Mouse (Mus musculus) mesoderm, embryonic 11.5 days (tissue): ENCODE measurements around the gene Mcrip1.
"Not testable (repeated sequence)": the region's sequence is repeated elsewhere in the genome, so short reads cannot be mapped to it uniquely, and the experiment has no call there.

ENCODE experiments used
- DNase-seq: peaks from one replicate; pipeline ENCODE4 v3.0.0-alpha.2; 2012; ENCODE audit warnings: low read depth, low spot score

The Mcrip1 gene

GRCm38 (mm10) chr11:120514262-120514661 is 35.3 kb downstream of the Mcrip1 start:
- not testable (repeated sequence) for DNase-seq

DNA sequence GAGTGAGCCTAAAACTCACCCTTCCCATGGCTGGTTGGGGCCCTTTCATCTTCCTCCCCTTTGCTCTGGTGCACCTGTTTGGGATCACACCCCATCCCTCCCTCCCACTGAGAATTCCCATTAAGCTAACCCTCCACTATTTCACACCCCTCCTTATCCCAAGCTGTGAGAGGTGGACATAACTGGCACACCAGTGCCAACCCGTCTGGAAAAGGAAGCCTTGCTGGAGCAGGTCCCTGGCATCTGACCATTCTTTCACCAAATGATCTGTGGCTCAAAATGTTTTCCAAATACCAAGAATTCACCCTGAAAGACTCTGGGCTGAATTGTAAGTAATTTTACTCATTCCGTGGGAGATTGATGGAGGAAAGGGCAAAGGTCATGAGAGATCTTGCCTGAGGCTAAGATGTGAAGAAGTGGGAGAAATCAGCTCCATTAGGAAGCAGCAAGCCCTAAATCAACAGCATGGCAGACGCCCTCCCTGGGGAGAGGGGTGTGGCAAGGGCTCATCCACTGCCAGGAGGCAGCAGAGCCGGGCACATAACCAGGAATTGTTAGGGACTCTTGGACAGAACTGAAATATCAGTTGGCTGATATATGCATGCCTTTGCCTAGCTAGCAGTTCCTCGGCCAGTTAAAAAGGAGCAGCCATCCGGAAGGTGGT is 36.6 kb downstream of the Mcrip1 start:
- DNase-seq, result peak; percentile 83

GRCm38 (mm10) chr11:120510375-120511030 is 39.0 kb downstream of the Mcrip1 start:
- peak; percentile 26 for DNase-seq

DNA sequence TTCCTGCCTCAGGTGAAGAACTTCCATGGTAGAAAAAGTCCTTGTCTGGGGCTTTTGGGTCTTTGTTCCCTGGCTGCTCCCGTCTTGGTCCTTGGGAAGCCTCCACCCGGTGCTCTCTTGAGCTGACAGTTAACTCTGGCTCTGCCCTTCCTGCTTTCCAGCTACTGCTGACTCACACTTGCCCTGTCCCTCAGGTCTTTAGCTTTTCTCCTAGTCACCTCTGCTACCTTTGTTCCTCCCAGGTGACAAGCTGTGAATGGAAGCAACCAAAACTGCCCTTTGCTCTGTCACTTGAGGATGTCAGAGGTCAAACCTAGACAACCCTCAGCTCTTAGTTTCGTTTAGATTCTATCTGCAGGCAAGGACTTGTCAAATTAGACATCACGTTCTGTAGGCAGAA is 39.6 kb downstream of the Mcrip1 start:
- no peak for DNase-seq

GRCm38 (mm10) chr11:120508290-120508870 is 41.1 kb downstream of the Mcrip1 start:
- no peak for DNase-seq

GRCm38 (mm10) chr11:120507611-120508289 is 41.8 kb downstream of the Mcrip1 start:
- no peak for DNase-seq

DNA sequence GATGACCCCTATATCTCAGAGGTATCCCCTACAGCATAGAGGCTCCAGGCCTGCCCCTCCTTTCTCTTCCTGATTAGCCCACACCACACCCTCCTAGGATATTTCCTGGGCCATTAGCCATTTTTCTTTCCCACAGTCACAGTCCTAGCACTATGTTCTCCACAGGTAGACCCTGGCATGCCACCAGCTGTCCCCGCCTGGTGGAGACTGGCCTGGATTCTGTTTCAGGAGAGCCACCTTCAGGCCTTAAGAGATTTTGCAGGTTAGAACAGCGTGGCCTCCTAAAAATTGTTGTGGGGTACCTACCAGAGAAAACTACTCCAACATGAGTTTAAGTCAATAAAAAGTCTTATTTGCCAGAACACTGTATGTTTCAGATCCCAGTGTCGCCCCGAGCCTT is 42.6 kb downstream of the Mcrip1 start:
- DNase-seq, result no peak

DNA sequence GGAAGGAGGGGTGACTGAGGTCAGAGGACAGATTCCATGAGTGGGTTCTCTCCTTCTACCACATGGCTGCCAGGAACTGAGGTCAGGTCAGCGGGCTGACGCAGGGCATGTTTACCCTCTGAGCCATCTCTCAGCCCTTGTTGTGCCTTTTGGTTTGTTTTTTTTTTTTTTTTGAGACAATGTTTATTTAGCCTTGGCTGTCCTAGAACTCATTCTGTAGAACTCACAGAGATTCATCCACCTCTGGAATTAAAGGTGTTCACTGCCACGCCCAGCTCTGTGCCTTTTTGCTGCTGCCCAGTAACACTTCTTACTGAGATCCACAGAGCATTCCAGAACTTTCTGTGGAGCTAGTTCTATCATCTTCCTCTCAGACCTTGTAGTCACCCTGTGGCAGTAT is 43.9 kb downstream of the Mcrip1 start:
- DNase-seq, result no peak

GRCm38 (mm10) chr11:120501701-120502100 is 47.8 kb downstream of the Mcrip1 start:
- DNase-seq, result no peak

GRCm38 (mm10) chr11:120501018-120501417 is 48.5 kb downstream of the Mcrip1 start:
- no peak for DNase-seq

- no peak for DNase-seq
Measured at GRCm38 (mm10) chr11:120500357-120500756, 49.2 kb downstream of the Mcrip1 start.

DNA sequence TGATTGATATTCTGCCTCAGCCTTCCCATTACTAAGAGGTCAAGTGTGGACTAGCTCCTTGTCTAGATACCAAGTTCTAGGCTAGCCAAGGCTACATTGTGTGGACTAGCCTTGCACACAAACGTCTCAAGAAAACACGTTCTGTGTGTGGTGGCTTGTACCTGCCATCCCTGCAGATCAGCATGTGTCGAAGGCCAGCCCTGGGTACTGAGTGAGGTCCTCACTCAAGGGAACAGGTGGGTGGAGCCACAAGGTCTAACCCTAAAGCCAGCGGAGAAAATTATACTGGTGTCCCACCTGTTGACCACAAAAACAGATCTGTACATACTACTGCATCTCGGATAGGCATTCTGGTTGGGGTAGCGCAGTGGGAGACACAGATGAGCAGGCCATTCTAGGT is 49.6 kb downstream of the Mcrip1 start:
- no peak for DNase-seq

DNA sequence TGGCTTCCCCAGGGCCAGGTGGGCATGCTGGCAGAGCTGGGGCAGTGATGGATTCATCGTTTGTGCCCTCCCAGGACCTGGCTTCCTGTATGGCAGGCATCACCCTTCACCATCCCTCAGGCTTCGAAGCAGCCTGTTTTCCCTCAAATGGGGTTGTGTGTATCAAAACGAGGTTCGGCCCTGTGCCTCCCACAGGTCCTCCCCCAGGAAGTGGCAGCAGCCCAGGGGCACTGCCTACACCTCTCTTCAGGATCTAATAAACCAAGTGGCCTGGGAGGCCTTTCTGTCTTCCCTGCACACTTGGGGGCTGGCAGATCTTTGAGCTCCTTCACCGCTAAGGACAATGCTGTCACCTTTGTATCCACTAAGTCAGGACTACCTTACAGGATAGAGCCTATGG is 50.6 kb downstream of the Mcrip1 start:
- no peak for DNase-seq

- no peak for DNase-seq
Measured at GRCm38 (mm10) chr11:120498226-120498625, 51.3 kb downstream of the Mcrip1 start.

DNA sequence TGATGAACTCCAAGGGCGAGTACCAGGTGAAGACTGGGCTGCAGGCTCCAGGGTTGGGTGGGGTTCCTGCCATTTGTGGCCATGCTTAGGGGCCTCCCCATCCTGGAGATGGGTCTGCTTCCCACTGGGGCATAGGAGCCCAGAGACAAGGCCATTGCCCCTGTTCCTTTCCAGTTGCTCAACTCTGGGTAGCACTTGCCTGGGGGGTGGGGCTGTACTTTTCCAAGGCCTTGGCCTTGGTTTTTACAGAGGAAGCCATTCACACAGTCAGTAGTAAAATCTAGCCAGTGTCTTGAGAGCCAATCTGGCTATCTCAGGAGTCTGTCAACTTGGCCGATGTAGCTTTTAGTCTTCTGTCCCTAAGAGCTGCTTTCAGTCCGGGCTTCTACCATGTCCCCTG is 52.1 kb downstream of the Mcrip1 start:
- no peak for DNase-seq

GRCm38 (mm10) chr11:120493911-120494310 is 55.6 kb downstream of the Mcrip1 start:
- DNase-seq, result no peak

GRCm38 (mm10) chr11:120493351-120493750 is 56.2 kb downstream of the Mcrip1 start:
- DNase-seq, result no peak
